Mouse (Mus musculus): Measurements from ENCODE around the gene Tcf21. TPM values are rescaled to one million over a fixed set of nuclear protein-coding genes. Genes with fewer than 3 reads are reported as not detected.

The Tcf21 gene
- polyA plus RNA-seq, 1 experiment from 2014 or later = 3.5 TPM

DNA sequence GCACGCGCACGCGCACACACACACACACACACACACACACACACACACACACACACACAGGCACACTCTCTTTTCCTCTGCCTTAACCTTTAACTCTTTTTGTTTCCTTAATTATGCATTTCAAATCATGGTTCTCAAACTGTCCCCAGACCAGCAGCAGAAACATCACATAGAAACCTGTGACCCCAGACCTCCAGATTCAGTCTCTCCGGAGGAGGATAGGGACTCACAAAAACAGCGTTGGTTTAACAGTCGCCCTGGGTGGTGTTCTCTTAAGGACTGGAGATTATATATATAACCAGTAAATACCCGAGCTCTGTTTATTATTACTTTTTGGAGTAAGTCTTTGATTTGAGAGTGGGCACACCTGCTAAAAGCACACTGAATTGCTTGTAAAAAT lies 5.7 kb downstream of the Tcf21 start:
- Histone ChIP-seq H3K27ac (replicated peaks; ENCODE audit: low read depth, low read length) (no peak overlapping the region), H3K4me1 (ENCODE audit: control insufficient read depth, insufficient read depth, low read length) (peaks cover under 1% of the 10 kb centered on the region), H3K27me3 (ENCODE audit: control insufficient read depth, insufficient read depth, low read length) (peaks cover 59% of the 10 kb centered on the region), H3K9me3 (replicated peaks; ENCODE audit: control insufficient read depth, low read length) (no peaks in the 10 kb centered on the region), H3K9ac (replicated peaks; ENCODE audit: low read length) (no peak overlapping the region), H3K4me3 (ENCODE audit: low read depth, low read length) (no peak overlapping the region), H3K36me3 (replicated peaks; ENCODE audit: control insufficient read depth, insufficient read depth, low read depth, low read length) (no peaks in the 10 kb centered on the region), H3K4me2 (ENCODE audit: low read depth, low read length) (no peak overlapping the region)
- ATAC-seq (replicated peaks; ENCODE audit: insufficient number of reproducible peaks, low FRiP score, low TSS enrichment, low read depth) (no peak), DNase-seq (ENCODE audit: low spot score) (no peak)
- 0% methylated on average over 4 of the region's 8 CpGs for WGBS

DNA sequence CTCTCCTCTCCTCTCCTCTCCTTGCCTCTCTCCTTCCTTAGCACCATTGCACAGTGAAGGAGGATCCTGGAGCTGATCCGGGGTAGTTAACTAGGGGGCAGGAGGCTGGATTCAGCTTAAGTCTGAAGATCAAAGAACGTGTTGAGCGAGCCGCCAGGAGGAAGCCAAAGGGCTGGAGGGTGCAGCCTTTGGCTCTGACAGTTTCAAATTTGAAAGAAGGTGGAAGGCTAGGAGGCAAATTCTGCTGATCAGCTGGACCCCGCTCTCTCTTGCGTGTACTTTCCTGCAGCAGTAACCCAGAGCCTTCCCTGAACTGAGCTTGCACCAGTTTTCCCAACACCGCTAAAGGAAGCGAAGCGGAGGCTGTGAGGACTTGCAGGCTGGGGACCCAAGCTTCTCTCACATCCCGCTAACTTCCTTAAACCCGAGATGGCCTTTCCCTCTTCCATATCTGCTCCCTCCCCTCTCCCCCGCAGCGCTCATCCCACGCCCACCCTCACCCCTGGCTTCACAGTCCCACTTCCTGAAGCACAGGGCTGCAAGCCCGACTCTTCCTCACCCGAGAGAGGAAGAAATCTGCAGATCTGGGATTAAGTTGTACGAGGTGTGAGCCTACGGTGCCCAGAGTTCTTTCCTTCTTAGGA lies 6.5 kb downstream of the Tcf21 start:
- Histone ChIP-seq H3K36me3 (replicated peaks; ENCODE audit: control insufficient read depth, insufficient read depth, low read depth, low read length) (no peaks in the 10 kb centered on the region), H3K27me3 (ENCODE audit: control insufficient read depth, insufficient read depth, low read length) (peaks cover 53% of the 10 kb centered on the region), H3K4me2 (ENCODE audit: low read depth, low read length) (peak overlapping the region; percentile 5; the same call in 1 of the 2 replicates), H3K27ac (replicated peaks; ENCODE audit: low read depth, low read length) (no peak overlapping the region), H3K9ac (replicated peaks; ENCODE audit: low read length) (no peak overlapping the region), H3K4me3 (ENCODE audit: low read depth, low read length) (no peak overlapping the region), H3K9me3 (replicated peaks; ENCODE audit: control insufficient read depth, low read length) (no peaks in the 10 kb centered on the region), H3K4me1 (ENCODE audit: control insufficient read depth, insufficient read depth, low read length) (no peaks in the 10 kb centered on the region; the same call in 1 of the 2 replicates)
- WGBS = 0% methylated on average over 18 of the region's 18 CpGs
- DNase-seq (ENCODE audit: low spot score) (peak; percentile 36), ATAC-seq (replicated peaks; ENCODE audit: insufficient number of reproducible peaks, low FRiP score, low TSS enrichment, low read depth) (no peak)

DNA sequence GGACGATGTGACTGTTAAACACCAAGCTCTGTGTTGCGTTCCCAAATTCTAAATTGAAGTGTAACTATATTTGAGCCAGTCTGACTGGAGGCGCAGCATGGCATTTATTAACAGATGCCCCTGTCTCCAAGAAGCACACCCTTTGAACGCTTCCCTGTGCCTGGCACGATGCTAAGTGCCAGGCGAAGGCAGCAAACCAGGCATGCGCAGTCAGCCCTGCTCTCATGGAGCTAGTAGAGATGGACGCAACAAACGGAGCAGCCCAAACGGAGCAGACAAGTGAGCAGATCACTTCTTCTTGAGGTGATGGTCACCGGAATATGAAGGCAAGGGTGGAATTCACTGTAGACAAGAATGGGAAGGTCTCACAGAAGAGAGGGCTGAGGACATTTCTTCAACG lies 8.1 kb downstream of the Tcf21 start:
- Histone ChIP-seq H3K4me1 (ENCODE audit: control insufficient read depth, insufficient read depth, low read length) (no peaks in the 10 kb centered on the region; the same call in 1 of the 2 replicates), H3K27ac (replicated peaks; ENCODE audit: low read depth, low read length) (no peak overlapping the region), H3K36me3 (replicated peaks; ENCODE audit: control insufficient read depth, insufficient read depth, low read depth, low read length) (no peaks in the 10 kb centered on the region), H3K4me2 (ENCODE audit: low read depth, low read length) (no peak overlapping the region), H3K27me3 (ENCODE audit: control insufficient read depth, insufficient read depth, low read length) (peaks cover 44% of the 10 kb centered on the region), H3K4me3 (ENCODE audit: low read depth, low read length) (no peak overlapping the region), H3K9me3 (replicated peaks; ENCODE audit: control insufficient read depth, low read length) (no peaks in the 10 kb centered on the region), H3K9ac (replicated peaks; ENCODE audit: low read length) (no peak overlapping the region)
- 10% methylated on average over 12 of the region's 12 CpGs for WGBS
- ATAC-seq (replicated peaks; ENCODE audit: insufficient number of reproducible peaks, low FRiP score, low TSS enrichment, low read depth) = no peak
- no peak for DNase-seq (ENCODE audit: low spot score)

DNA sequence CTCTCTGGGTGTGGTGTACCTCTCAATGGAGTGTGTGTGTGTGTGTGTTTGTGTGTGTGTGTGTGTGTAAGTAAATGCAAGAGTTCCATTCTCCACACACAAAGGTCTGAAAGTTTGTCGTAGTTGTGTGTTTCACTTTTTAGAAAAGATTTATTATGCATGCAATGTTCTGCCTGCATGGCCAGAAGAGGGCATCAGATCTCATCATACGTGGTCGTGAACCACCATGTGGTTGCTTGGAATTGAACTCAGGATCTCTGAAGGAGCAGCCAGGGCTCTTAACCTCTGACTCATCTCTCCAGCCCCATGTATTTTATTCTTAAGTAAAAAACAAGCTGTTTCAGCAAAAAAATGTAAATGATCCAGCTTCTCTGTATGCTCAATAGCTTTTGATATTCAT lies 37.3 kb downstream of the Tcf21 start:
- DNase-seq (ENCODE audit: low spot score) (no peak), ATAC-seq (replicated peaks; ENCODE audit: insufficient number of reproducible peaks, low FRiP score, low TSS enrichment, low read depth) (no peak)
- Histone ChIP-seq H3K9ac (replicated peaks; ENCODE audit: low read length) (no peak overlapping the region), H3K27ac (replicated peaks; ENCODE audit: low read depth, low read length) (no peak overlapping the region), H3K4me1 (ENCODE audit: control insufficient read depth, insufficient read depth, low read length) (no peaks in the 10 kb centered on the region), H3K4me2 (ENCODE audit: low read depth, low read length) (no peak overlapping the region), H3K36me3 (replicated peaks; ENCODE audit: control insufficient read depth, insufficient read depth, low read depth, low read length) (no peaks in the 10 kb centered on the region), H3K27me3 (ENCODE audit: control insufficient read depth, insufficient read depth, low read length) (no peaks in the 10 kb centered on the region), H3K9me3 (replicated peaks; ENCODE audit: control insufficient read depth, low read length) (no peaks in the 10 kb centered on the region), H3K4me3 (ENCODE audit: low read depth, low read length) (no peak overlapping the region)
- 62% methylated on average over 3 of the region's 3 CpGs for WGBS

DNA sequence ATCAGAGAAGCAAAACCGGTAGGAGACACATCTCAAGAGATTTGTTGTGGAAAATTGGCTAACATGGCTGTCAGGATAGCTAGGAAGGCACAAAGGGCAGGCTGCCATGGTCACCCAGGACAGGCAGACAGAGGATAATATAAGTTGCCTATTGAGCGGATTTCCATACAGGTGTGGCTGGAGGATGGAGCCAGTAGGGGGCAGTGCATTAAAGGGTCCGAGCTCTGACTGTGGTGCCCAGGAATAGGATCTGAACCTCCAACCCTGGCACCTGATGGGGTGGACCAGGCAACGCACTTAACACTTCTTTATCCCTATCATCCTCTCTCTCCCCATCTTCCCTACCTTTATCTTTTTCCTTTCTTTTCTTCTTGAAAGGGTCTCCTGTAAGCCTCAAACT lies 38.5 kb downstream of the Tcf21 start:
- no peak for ATAC-seq (replicated peaks; ENCODE audit: insufficient number of reproducible peaks, low FRiP score, low TSS enrichment, low read depth)
- no peaks in the 10 kb centered on the region for H3K27me3 ChIP-seq (ENCODE audit: control insufficient read depth, insufficient read depth, low read length)
- no peak overlapping the region for H3K27ac ChIP-seq (replicated peaks; ENCODE audit: low read depth, low read length)
- H3K9me3 ChIP-seq (replicated peaks; ENCODE audit: control insufficient read depth, low read length) = no peaks in the 10 kb centered on the region
- 29% methylated on average over 4 of the region's 4 CpGs for WGBS
- H3K4me2 ChIP-seq (ENCODE audit: low read depth, low read length) = no peak overlapping the region
- no peaks in the 10 kb centered on the region for H3K4me1 ChIP-seq (ENCODE audit: control insufficient read depth, insufficient read depth, low read length)
- no peaks in the 10 kb centered on the region for H3K36me3 ChIP-seq (replicated peaks; ENCODE audit: control insufficient read depth, insufficient read depth, low read depth, low read length)
- no peak overlapping the region for H3K4me3 ChIP-seq (ENCODE audit: low read depth, low read length)
- no peak overlapping the region for H3K9ac ChIP-seq (replicated peaks; ENCODE audit: low read length)
- DNase-seq (ENCODE audit: low spot score) = peak; percentile 38

DNA sequence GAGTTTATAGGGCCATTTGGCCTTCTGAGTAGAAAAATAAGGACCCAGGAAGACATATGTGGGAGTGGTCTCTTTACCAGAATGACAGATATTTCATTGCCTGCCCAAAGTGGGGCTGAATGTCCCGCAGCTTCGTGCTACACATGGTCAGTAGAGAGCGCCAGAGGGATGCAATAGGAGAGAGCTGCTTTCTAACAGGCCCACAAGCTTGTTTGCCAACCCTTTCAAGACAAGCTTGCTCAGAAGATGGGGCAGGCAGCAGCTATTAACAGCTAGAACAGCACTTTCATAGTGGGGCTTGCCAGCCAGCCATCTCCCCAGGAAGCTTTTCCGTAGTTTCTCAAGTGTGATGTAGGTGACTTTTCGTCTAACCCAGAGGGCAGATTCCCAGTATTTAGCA lies 42.0 kb downstream of the Tcf21 start:
- H3K4me3 ChIP-seq (ENCODE audit: low read depth, low read length) = no peak overlapping the region
- no peak overlapping the region for H3K9ac ChIP-seq (replicated peaks; ENCODE audit: low read length)
- no peak for ATAC-seq (replicated peaks; ENCODE audit: insufficient number of reproducible peaks, low FRiP score, low TSS enrichment, low read depth)
- DNase-seq (ENCODE audit: low spot score) = peak; percentile 62
- WGBS = 16% methylated on average over 5 of the region's 5 CpGs
- no peaks in the 10 kb centered on the region for H3K27me3 ChIP-seq (ENCODE audit: control insufficient read depth, insufficient read depth, low read length)
- no peaks in the 10 kb centered on the region for H3K36me3 ChIP-seq (replicated peaks; ENCODE audit: control insufficient read depth, insufficient read depth, low read depth, low read length)
- H3K27ac ChIP-seq (replicated peaks; ENCODE audit: low read depth, low read length) = no peak overlapping the region
- no peak overlapping the region for H3K4me2 ChIP-seq (ENCODE audit: low read depth, low read length)
- H3K9me3 ChIP-seq (replicated peaks; ENCODE audit: control insufficient read depth, low read length) = no peaks in the 10 kb centered on the region
- no peaks in the 10 kb centered on the region for H3K4me1 ChIP-seq (ENCODE audit: control insufficient read depth, insufficient read depth, low read length)

DNA sequence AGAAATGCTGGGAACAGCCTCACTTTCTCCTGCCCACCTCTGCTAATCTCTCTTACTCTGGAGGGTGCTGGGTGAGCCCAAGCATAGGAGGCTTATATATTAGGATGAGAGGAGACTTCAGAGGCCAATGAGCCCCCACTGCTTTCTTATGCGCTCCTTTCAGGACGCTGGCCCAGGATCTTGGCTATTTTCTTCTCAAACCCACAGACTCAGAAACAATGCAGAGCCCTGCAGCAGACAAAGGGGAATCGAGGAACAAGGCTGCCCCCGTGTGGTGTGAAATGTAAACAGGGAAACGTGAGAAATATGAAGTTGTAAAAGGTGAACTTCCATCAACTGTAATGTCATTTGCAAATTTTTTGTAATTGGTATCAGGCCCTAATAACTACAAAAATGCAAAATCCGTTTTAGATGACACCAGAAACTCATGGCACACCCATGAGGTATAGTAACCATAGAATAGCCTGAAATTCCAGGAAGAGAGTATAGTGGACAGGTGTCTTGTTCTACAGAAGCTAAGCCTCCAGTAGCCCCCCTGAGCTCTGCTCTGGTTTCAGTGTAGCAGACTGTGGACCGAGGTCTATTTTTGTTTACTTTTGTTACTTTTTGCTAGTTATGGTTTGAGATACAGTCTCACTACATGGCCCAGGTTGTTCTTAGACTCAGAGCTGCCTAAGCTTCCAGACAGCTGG lies 43.8 kb downstream of the Tcf21 start:
- no peaks in the 10 kb centered on the region for H3K9me3 ChIP-seq (replicated peaks; ENCODE audit: control insufficient read depth, low read length)
- no peak overlapping the region for H3K4me3 ChIP-seq (ENCODE audit: low read depth, low read length)
- H3K9ac ChIP-seq (replicated peaks; ENCODE audit: low read length) = no peak overlapping the region
- no peaks in the 10 kb centered on the region for H3K27me3 ChIP-seq (ENCODE audit: control insufficient read depth, insufficient read depth, low read length)
- no peak overlapping the region for H3K4me2 ChIP-seq (ENCODE audit: low read depth, low read length)
- ATAC-seq (replicated peaks; ENCODE audit: insufficient number of reproducible peaks, low FRiP score, low TSS enrichment, low read depth) (no peak), DNase-seq (ENCODE audit: low spot score) (peak; percentile 72)
- 15% methylated on average over 7 of the region's 7 CpGs for WGBS
- no peaks in the 10 kb centered on the region for H3K36me3 ChIP-seq (replicated peaks; ENCODE audit: control insufficient read depth, insufficient read depth, low read depth, low read length)
- H3K27ac ChIP-seq (replicated peaks; ENCODE audit: low read depth, low read length) = no peak overlapping the region
- H3K4me1 ChIP-seq (ENCODE audit: control insufficient read depth, insufficient read depth, low read length) = no peaks in the 10 kb centered on the region

DNA sequence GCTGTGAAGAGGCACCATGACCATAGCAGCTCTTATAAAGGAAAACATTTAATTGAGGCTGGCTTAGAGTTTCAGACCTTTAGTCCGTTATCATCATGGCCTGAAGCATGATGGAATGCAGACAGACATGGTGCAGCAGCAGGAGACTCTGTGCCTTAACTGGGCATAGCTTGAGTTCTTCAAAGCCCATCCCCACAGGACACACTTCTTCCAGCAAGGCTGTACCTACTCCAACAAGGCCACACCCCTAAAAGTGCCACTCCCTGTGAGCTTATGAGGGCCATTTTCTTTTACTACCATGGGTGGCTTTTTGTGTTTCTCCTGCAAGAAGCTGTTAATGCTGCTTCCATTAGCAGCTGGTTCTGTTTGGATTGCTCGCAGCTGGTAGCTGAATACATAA lies 44.5 kb downstream of the Tcf21 start:
- Histone ChIP-seq H3K27me3 (ENCODE audit: control insufficient read depth, insufficient read depth, low read length) (no peaks in the 10 kb centered on the region), H3K27ac (replicated peaks; ENCODE audit: low read depth, low read length) (no peak overlapping the region), H3K9me3 (replicated peaks; ENCODE audit: control insufficient read depth, low read length) (no peaks in the 10 kb centered on the region), H3K4me3 (ENCODE audit: low read depth, low read length) (no peak overlapping the region), H3K4me2 (ENCODE audit: low read depth, low read length) (no peak overlapping the region), H3K4me1 (ENCODE audit: control insufficient read depth, insufficient read depth, low read length) (no peaks in the 10 kb centered on the region), H3K9ac (replicated peaks; ENCODE audit: low read length) (no peak overlapping the region), H3K36me3 (replicated peaks; ENCODE audit: control insufficient read depth, insufficient read depth, low read depth, low read length) (no peaks in the 10 kb centered on the region)
- 85% methylated on average over 2 of the region's 2 CpGs for WGBS
- ATAC-seq (replicated peaks; ENCODE audit: insufficient number of reproducible peaks, low FRiP score, low TSS enrichment, low read depth) (no peak), DNase-seq (ENCODE audit: low spot score) (no peak)

All from embryonic facial prominence, embryonic 11.5 days (tissue).